Mouse (Mus musculus): ENCODE measurements around the gene Samsn1. TPM values are rescaled to one million over a fixed set of nuclear protein-coding genes. Genes with fewer than 3 reads are reported as not detected.
"Not testable (repeated sequence)": the region's sequence is repeated elsewhere in the genome, so short reads cannot be mapped to it uniquely, and the experiment has no call there.

The Samsn1 gene
- total and polyA plus RNA-seq, 2 experiments from 2014 or later: 1.1 to 1.6 TPM

- no peak for TF ChIP-seq CTCF (IDR thresholded peaks at IDR 0.05; ENCODE audit: low read depth)
- Histone ChIP-seq H3K27ac (peak overlapping the region; percentile 11; the same call in 1 of the 2 replicates), H3K27me3 (ENCODE audit: insufficient read depth, low read length) (no peaks in the 10 kb centered on the region), H3K9ac (replicated peaks; ENCODE audit: low read length) (no peak overlapping the region), H3K4me3 (ENCODE audit: low read length) (no peak overlapping the region), H3K4me1 (ENCODE audit: insufficient read depth, low read length) (no peaks in the 10 kb centered on the region), H3K9me3 (ENCODE audit: low read length) (no peaks in the 10 kb centered on the region), H3K4me2 (ENCODE audit: low read depth, low read length) (peak overlapping the region; percentile 30; the same call in 1 of the 2 replicates), H3K36me3 (ENCODE audit: insufficient read depth, low read length) (no peaks in the 10 kb centered on the region)
- 32% methylated on average over 7 of the region's 7 CpGs for WGBS
- DNase-seq (ENCODE audit: low spot score) (peak; percentile 47), ATAC-seq (peak; percentile 55; the same call in 1 of the 2 replicates)
Observed at GRCm38 (mm10) chr16:75843653-75844062, 178.4 kb downstream of the Samsn1 start.

GRCm38 (mm10) chr16:75843031-75843430, 179.1 kb downstream of the Samsn1 start:
- Histone ChIP-seq H3K9me3 (ENCODE audit: low read length) (no peaks in the 10 kb centered on the region), H3K27me3 (ENCODE audit: insufficient read depth, low read length) (no peaks in the 10 kb centered on the region), H3K4me2 (ENCODE audit: low read depth, low read length) (no peak overlapping the region), H3K4me3 (ENCODE audit: low read length) (no peak overlapping the region), H3K9ac (replicated peaks; ENCODE audit: low read length) (no peak overlapping the region), H3K27ac (0 out of 2 replicates have a peak overlapping the region, but pooled peaks have one; percentile 11), H3K36me3 (ENCODE audit: insufficient read depth, low read length) (no peaks in the 10 kb centered on the region), H3K4me1 (ENCODE audit: insufficient read depth, low read length) (no peaks in the 10 kb centered on the region)
- ATAC-seq: no peak
- WGBS: 92% methylated on average over 9 of the region's 9 CpGs
- DNase-seq (ENCODE audit: low spot score): no peak
- no peak for TF ChIP-seq CTCF (IDR thresholded peaks at IDR 0.05; ENCODE audit: low read depth)

GRCm38 (mm10) chr16:75842569-75842968, 179.5 kb downstream of the Samsn1 start:
- Histone ChIP-seq H3K4me3 (ENCODE audit: low read length) (no peak overlapping the region), H3K4me1 (ENCODE audit: insufficient read depth, low read length) (no peaks in the 10 kb centered on the region), H3K27ac (no peak overlapping the region), H3K4me2 (ENCODE audit: low read depth, low read length) (no peak overlapping the region), H3K36me3 (ENCODE audit: insufficient read depth, low read length) (no peaks in the 10 kb centered on the region), H3K27me3 (ENCODE audit: insufficient read depth, low read length) (no peaks in the 10 kb centered on the region), H3K9me3 (ENCODE audit: low read length) (no peaks in the 10 kb centered on the region), H3K9ac (replicated peaks; ENCODE audit: low read length) (no peak overlapping the region)
- ATAC-seq (no peak), DNase-seq (ENCODE audit: low spot score) (no peak)
- 92% methylated on average over 9 of the region's 9 CpGs for WGBS
- TF ChIP-seq CTCF (IDR thresholded peaks at IDR 0.05; ENCODE audit: low read depth): no peak

- ATAC-seq: no peak
- no peaks in the 10 kb centered on the region for H3K36me3 ChIP-seq (ENCODE audit: insufficient read depth, low read length)
- no peak for TF ChIP-seq CTCF (IDR thresholded peaks at IDR 0.05; ENCODE audit: low read depth)
Observed at GRCm38 (mm10) chr16:75837728-75838451, 184.2 kb downstream of the Samsn1 start.

GRCm38 (mm10) chr16:75831390-75831789, 190.7 kb downstream of the Samsn1 start:
- no peak overlapping the region for H3K4me2 ChIP-seq (ENCODE audit: low read depth, low read length)
- H3K9ac ChIP-seq (replicated peaks; ENCODE audit: low read length): no peak overlapping the region
- no peak for TF ChIP-seq CTCF (IDR thresholded peaks at IDR 0.05; ENCODE audit: low read depth)
- H3K36me3 ChIP-seq (ENCODE audit: insufficient read depth, low read length): no peaks in the 10 kb centered on the region
- no peaks in the 10 kb centered on the region for H3K4me1 ChIP-seq (ENCODE audit: insufficient read depth, low read length)
- H3K27ac ChIP-seq: no peak overlapping the region
- ATAC-seq (no peak), DNase-seq (ENCODE audit: low spot score) (no peak)
- WGBS: 79% methylated on average over 4 of the region's 4 CpGs
- no peaks in the 10 kb centered on the region for H3K27me3 ChIP-seq (ENCODE audit: insufficient read depth, low read length)
- no peak overlapping the region for H3K4me3 ChIP-seq (ENCODE audit: low read length)
- no peaks in the 10 kb centered on the region for H3K9me3 ChIP-seq (ENCODE audit: low read length)

More at GRCm38 (mm10) chr16:75837728-75838451, 184.2 kb downstream of the Samsn1 start:
- H3K27ac ChIP-seq: no peak overlapping the region
- H3K9me3 ChIP-seq (ENCODE audit: low read length): no peaks in the 10 kb centered on the region
- H3K9ac ChIP-seq (replicated peaks; ENCODE audit: low read length): no peak overlapping the region
- H3K4me2 ChIP-seq (ENCODE audit: low read depth, low read length): no peak overlapping the region
- 94% methylated on average over 5 of the region's 5 CpGs for WGBS
- no peaks in the 10 kb centered on the region for H3K4me1 ChIP-seq (ENCODE audit: insufficient read depth, low read length)
- no peak for DNase-seq (ENCODE audit: low spot score)
- H3K4me3 ChIP-seq (ENCODE audit: low read length): no peak overlapping the region
- H3K27me3 ChIP-seq (ENCODE audit: insufficient read depth, low read length): no peaks in the 10 kb centered on the region

GRCm38 (mm10) chr16:75826949-75827348, 195.1 kb downstream of the Samsn1 start:
- not testable (repeated sequence) for H3K27ac ChIP-seq; H3K9ac ChIP-seq (replicated peaks; ENCODE audit: low read length); ATAC-seq; H3K4me1 ChIP-seq (ENCODE audit: insufficient read depth, low read length); H3K36me3 ChIP-seq (ENCODE audit: insufficient read depth, low read length); H3K4me2 ChIP-seq (ENCODE audit: low read depth, low read length); DNase-seq (ENCODE audit: low spot score); H3K27me3 ChIP-seq (ENCODE audit: insufficient read depth, low read length); H3K4me3 ChIP-seq (ENCODE audit: low read length); H3K9me3 ChIP-seq (ENCODE audit: low read length)

- no peak overlapping the region for H3K4me3 ChIP-seq (ENCODE audit: low read length)
- no peak overlapping the region for H3K4me2 ChIP-seq (ENCODE audit: low read depth, low read length)
- H3K27me3 ChIP-seq (ENCODE audit: insufficient read depth, low read length): no peaks in the 10 kb centered on the region
- no peak overlapping the region for H3K9ac ChIP-seq (replicated peaks; ENCODE audit: low read length)
- no peaks in the 10 kb centered on the region for H3K9me3 ChIP-seq (ENCODE audit: low read length)
- DNase-seq (ENCODE audit: low spot score): no peak
- H3K27ac ChIP-seq: no peak overlapping the region
- ATAC-seq: no peak
- TF ChIP-seq CTCF (IDR thresholded peaks at IDR 0.05; ENCODE audit: low read depth): no peak
- H3K36me3 ChIP-seq (ENCODE audit: insufficient read depth, low read length): no peaks in the 10 kb centered on the region
- no peaks in the 10 kb centered on the region for H3K4me1 ChIP-seq (ENCODE audit: insufficient read depth, low read length)
Observed at GRCm38 (mm10) chr16:75826498-75826897, 195.6 kb downstream of the Samsn1 start.
